Mouse (Mus musculus): Measurements from ENCODE around the gene Tlr9.
A peak's percentile ranks its signal among the peaks of the same experiment; 100 is the strongest.

Gene Tlr9

DNA sequence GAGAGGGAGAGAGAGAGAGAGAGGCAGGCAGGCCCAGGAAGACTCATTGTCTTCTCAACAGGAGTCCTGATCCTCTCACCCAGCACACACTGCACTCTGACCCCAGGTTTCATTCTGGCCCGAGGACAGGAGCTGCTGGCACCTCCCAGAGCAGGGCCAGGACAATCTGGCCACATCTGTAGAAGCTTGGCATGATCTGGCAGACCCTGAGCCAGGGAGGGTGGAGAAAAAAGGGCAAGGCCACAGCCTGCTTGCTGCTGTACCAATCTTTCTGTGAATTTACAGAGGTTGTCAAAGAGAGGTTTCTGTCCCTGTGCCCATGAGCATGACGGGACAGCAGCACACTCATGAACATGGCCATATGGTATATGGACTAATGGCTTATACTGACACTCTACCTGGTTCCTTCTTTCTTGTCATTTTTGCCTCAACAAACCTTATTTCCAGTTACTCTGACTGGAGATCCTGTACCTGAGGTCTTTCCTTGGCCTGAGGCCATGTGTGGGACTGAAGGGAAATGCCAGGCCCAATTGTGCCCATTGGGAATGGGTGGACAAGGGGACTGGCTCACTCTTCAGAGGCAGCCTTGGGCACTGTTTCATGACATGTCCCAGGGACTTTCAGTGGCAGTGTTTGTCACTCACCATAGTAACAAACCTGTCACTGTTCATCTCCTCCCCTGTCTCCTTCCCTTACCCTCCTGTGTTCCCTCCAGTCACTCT lies 44.7 kb downstream of the Tlr9 start:
- DNase-seq (ENCODE audit: low spot score in 2 of 2), result no peak

DNA sequence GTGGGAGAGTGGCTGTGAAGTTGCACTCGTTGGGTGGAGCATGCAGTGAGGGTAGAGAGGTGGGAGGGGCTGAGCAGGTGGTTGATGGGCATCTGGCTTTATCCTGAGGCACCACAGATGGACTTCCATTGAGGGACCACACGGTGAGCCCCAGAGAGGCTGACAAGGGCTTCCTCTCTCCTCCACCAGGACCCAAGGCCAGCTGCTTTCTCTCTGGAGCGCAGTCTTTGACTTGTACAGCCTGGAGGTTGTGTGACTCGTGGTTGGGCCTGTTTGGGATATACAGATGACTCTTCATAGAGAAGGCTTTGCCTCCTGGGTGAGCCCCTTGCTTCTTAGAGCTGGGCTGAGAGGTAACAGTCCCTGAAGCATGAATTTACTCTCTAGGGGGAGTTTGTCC lies 46.0 kb downstream of the Tlr9 start:
- DNase-seq (ENCODE audit: low spot score in 2 of 2), result no peak

DNA sequence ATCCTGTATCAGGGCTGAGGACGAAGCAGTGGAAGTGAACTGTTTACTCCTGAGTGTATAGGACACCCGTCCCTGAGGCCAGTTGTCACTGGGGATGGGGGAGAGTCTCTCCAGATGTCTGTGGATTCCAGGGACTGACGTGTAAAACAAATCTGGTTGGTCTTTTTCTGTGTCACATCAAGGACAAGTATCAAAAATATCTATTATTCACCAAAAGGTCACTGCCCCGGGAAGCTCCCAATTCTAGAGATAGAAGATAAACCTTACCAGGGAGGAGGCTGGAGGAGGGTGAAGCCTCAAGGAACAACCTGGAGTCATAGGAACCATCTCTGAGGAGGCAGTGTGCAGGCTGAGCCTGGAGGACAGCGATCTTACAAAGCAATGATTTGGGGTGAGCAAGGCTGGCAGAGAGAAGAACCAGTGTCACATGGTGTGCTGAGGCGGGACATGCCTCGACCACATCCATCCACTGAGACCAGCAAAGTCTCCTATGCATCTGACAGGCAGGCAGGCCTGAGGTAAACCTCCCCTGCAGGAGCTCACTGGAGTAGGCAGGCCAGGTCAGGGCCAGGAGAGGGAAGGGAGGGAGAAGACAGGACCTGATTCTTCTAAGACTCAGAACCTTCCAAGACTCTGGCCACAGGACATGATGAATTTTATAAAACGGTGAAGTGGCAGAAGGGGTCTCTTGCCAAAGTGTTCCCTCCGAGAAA lies 46.8 kb downstream of the Tlr9 start:
- DNase-seq (ENCODE audit: low spot score in 2 of 2), result no peak

DNA sequence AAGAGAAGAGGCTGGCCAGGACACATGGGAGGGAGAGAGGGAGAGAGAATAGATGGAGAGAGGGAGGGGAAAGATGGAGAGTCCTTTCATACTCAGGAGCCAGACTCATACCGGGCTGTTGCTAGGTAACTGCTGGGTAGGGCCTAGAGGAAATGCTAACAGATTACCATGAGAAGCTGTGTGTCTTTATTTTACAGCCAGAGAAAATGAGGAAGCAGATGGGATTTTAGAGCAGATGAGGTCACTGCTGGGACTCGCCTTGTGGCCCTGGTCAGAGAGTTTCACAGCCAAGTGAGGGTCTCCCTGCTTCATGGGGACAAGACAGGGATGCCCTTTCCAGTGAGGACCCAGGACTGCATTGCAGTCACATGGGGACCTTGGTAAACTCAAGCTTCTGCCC lies 47.5 kb downstream of the Tlr9 start:
- DNase-seq (ENCODE audit: low spot score in 2 of 2), result peak in 1 of 2 experiments; percentile 29

DNA sequence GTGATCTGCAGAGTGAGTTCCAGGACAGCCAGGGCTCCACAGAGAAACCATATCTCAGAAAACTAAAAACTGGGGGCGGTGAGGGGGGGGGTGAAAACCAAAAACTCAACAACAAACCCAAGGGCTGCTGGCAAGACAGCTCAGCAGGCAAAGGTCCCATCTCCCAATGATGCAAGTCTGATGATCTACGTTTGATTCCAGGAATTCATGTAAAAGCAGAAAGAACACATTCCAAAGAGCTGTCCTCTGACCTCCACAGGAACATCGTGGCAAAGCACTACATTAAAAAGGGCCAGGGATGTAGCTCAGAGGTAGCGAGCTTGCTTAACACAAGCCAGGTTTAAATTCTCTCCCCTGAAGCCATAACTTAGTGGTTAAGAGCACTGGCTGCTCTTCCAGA lies 48.3 kb downstream of the Tlr9 start:
- DNase-seq (ENCODE audit: low spot score in 2 of 2), result no peak

DNA sequence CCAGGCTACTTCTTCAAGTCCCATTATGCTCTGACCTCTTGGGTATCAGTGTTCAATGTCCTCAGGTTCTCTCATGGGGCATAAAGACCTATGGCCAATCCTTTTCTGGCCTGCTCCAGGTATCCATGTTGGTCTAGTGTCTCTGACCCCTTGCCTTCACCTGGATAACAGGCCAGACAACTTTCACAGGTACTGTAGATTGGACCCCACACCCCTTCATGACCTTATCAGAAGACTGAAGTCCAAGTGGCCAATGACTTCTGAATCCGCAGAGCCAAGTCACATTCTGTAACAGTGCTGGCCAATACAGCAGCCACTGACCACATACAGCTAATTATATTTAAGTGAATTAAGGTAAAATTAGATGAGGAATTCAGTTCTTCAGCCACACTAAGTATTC lies 49.9 kb downstream of the Tlr9 start:
- no peak for DNase-seq (ENCODE audit: low spot score in 2 of 2)

DNA sequence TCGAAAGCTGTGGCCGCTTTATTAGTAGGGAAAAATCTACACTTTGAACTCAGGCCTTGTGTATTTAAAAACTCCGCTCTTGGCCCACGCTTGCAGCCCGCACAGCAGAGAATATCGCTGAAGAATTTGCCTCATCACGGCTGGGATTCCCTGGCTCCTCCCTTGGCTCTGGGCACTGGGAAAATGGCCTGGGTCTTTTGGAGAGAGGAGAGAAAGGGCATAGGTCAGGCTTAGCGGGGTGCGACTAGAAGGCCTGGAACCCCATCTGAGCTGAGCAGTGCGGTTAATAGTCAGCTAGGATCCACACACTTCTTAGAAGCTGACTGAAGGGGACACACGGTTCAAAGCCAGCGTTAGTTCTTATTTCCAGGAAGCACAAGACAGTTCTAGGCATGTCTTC lies 50.9 kb downstream of the Tlr9 start:
- DNase-seq (ENCODE audit: low spot score in 2 of 2), result no peak

DNA sequence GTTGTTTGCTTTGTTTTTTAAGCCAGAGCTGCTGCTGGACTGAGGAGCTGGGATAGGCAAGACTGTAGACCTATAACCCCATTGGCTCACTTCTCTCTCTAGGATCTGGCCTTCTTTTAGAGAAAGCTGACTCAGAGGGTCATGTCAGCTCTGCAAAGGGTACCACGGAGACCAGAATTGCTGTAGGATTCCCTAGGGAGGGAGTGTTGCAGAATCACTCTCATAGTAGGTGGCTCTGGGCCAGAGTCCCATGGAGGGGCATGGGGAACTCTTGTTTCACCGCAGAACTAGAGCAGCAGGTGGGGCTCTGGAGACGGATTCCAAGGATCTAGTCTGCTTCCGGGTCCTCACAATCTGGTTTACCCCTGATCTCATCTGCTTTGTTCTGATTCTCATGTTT lies 51.4 kb downstream of the Tlr9 start:
- DNase-seq (ENCODE audit: low spot score in 2 of 2), result no peak

DNA sequence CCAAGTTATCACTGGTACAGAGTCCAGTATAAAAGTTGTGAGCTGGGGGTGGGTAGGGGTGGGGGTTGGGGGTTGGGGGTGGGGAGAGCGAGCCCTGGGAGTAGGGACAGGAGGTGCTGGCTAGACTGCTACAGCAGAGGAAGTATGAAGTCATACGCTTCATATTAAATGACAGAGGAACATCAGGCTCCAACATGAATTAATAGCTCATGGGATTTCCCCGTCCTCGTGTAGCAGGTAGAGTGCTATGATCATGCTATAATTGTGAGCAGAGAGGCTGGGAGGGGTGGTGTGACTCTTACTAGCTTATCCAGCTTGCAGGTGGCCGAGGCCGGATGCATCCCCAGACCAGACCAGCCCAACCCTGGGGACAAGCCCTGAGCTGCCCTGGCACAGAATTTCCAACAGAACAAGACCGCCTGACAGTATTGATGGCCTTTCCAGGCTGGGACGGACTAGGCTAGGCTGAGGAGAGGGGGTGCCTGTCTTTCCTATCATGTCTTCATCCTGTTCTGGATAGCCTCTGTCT lies 52.3 kb downstream of the Tlr9 start:
- DNase-seq (ENCODE audit: low spot score in 2 of 2), result no peak

DNA sequence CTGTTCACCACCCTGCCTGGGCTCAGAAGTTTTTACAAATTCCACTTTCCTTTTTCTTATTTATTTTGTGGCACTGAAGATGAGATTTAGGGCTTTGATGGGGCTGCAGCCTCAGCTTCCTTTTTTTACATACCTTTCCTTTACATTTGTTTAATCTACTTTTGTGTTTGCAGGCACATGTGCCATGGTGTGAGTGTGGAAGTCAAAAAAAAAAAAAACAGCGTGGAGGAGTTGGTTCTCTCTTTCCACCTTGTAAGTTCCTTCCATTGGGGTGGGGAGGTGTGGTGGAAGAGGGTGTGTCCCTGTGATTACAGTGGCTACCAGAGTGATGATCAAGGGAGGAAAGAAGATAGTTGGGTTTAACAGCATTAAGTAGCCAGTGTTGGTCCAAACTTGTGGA lies 53.4 kb downstream of the Tlr9 start:
- no peak for DNase-seq (ENCODE audit: low spot score in 2 of 2)

Measured in heart, adult 9 months (tissue).